10 mouse cellular contexts compared by ENCODE assay signal in the genomic region with DNA sequence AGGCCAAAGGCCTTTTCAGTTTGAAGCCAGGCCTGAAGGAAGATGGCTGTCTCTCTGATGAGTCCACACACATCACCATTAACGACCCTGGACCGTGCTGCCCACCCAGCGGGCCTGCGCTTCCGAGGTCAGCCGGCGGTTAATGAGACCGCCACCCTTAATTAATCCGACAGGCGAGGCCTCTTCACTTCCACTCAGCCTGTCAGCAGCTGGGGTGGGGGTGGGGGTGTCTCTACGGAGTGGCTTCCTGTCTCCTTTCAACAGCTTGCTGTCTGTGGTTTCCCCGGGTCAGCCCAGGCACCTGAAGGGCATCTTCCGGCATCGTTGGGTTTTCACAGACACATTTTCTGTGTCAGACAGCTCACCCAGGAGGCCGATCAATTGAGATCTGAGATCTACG.
DNase-seq lines count a peak whose midpoint lies in the region; ATAC-seq lines count a peak whose summit lies in the region.
"Had no signal": no experiment of that assay in that cellular context is flagged by ENCODE, and none has a peak within 500 bp of the region (broad histone marks: within the 10 kb centered on the region; RNA-seq: fewer than 3 reads in every experiment).

No protein-coding gene starts in this region.

- no peaks in the 10 kb centered on the region for H3K9me3 ChIP-seq in heart, embryonic 16.5 days (replicated peaks; ENCODE audit: control insufficient read depth, low read length)
- no peaks in the 10 kb centered on the region for H3K9me3 ChIP-seq in embryonic facial prominence, embryonic 11.5 days (replicated peaks; ENCODE audit: control insufficient read depth, low read length)
- H3K9me3 ChIP-seq in neural tube, embryonic 12.5 days: no peaks in the 10 kb centered on the region
- H3K9me3 ChIP-seq: liver, embryonic 15.5 days; stomach, embryonic 15.5 days had no signal

- no peak overlapping the region for H3K4me3 ChIP-seq in heart, embryonic 16.5 days (ENCODE audit: low read length)
- no peak overlapping the region for H3K4me3 ChIP-seq in embryonic facial prominence, embryonic 11.5 days (ENCODE audit: low read depth, low read length)
- no peak overlapping the region for H3K4me3 ChIP-seq in neural tube, embryonic 12.5 days
- H3K4me3 ChIP-seq: liver, embryonic 15.5 days; stomach, embryonic 15.5 days had no signal

- H3K9ac ChIP-seq in heart, embryonic 16.5 days (ENCODE audit: low read length): no peak overlapping the region
- H3K9ac ChIP-seq in embryonic facial prominence, embryonic 11.5 days (replicated peaks; ENCODE audit: low read length): no peak overlapping the region
- H3K9ac ChIP-seq in neural tube, embryonic 12.5 days: no peak overlapping the region
- H3K9ac ChIP-seq: liver, embryonic 15.5 days; stomach, embryonic 15.5 days had no signal

- peak overlapping the region; percentile 10; the same call in 1 of the 2 replicates for H3K4me2 ChIP-seq in heart, embryonic 16.5 days (ENCODE audit: low read depth, low read length)
- H3K4me2 ChIP-seq in embryonic facial prominence, embryonic 11.5 days (ENCODE audit: low read depth, low read length): no peak overlapping the region
- no peak overlapping the region; the same call in 1 of the 2 replicates for H3K4me2 ChIP-seq in neural tube, embryonic 12.5 days (replicated peaks)
- H3K4me2 ChIP-seq: liver, embryonic 15.5 days; stomach, embryonic 15.5 days had no signal

- H3K27me3 ChIP-seq in heart, embryonic 16.5 days (ENCODE audit: control insufficient read depth, insufficient read depth, low read length): no peaks in the 10 kb centered on the region
- H3K27me3 ChIP-seq in embryonic facial prominence, embryonic 11.5 days (ENCODE audit: control insufficient read depth, insufficient read depth, low read length): no peaks in the 10 kb centered on the region
- no peaks in the 10 kb centered on the region for H3K27me3 ChIP-seq in neural tube, embryonic 12.5 days (replicated peaks)
- H3K27me3 ChIP-seq: liver, embryonic 15.5 days; stomach, embryonic 15.5 days had no signal

- no peak for DNase-seq in heart, adult 8-10 months (ENCODE audit: low spot score)
- DNase-seq in B cell, adult 2 months: peak; percentile 69 to 71
- DNase-seq in embryonic facial prominence, embryonic 11.5 days (ENCODE audit: low spot score): no peak
- no peak for DNase-seq in gastrocnemius, postnatal 25 days
- DNase-seq in layer of hippocampus, adult 11-12 months (ENCODE audit: low spot score): no peak

- peak overlapping the region; percentile 6 for H3K27ac ChIP-seq in heart, embryonic 16.5 days (ENCODE audit: low read length)
- no peak overlapping the region for H3K27ac ChIP-seq in embryonic facial prominence, embryonic 11.5 days (replicated peaks; ENCODE audit: low read depth, low read length)
- no peak overlapping the region for H3K27ac ChIP-seq in neural tube, embryonic 12.5 days
- H3K27ac ChIP-seq: liver, embryonic 15.5 days; stomach, embryonic 15.5 days had no signal

- 0 out of 2 replicates have a peak, but pooled peaks cover 2% of the 10 kb centered on the region for H3K4me1 ChIP-seq in heart, embryonic 16.5 days (ENCODE audit: control insufficient read depth, insufficient read depth, low read length)
- peaks cover 4% of the 10 kb centered on the region; the same call in 1 of the 2 replicates for H3K4me1 ChIP-seq in embryonic facial prominence, embryonic 11.5 days (ENCODE audit: control insufficient read depth, insufficient read depth, low read length)
- H3K4me1 ChIP-seq in neural tube, embryonic 12.5 days: peaks cover 48% of the 10 kb centered on the region

- 45% methylated on average over 16 of the region's 16 CpGs for WGBS in heart, embryonic 16.5 days
- 25% methylated on average over 16 of the region's 16 CpGs for WGBS in embryonic facial prominence, embryonic 11.5 days
- WGBS in neural tube, embryonic 12.5 days: 28% methylated on average over 16 of the region's 16 CpGs

- peak; percentile 43; the same call in 1 of the 2 replicates for ATAC-seq in heart, embryonic 16.5 days (replicated peaks; ENCODE audit: extremely low read depth, insufficient read depth, low FRiP score)
- ATAC-seq in embryonic facial prominence, embryonic 11.5 days (replicated peaks; ENCODE audit: insufficient number of reproducible peaks, low FRiP score, low TSS enrichment, low read depth): peak; percentile 61; the same call in 1 of the 2 replicates
- peak; percentile 17; the same call in 1 of the 2 replicates for ATAC-seq in neural tube, embryonic 12.5 days (ENCODE audit: low FRiP score, low read depth)
- no peak for ATAC-seq in erythroblast, adult 5-6 weeks (replicated peaks; ENCODE audit: low FRiP score, poor library complexity, severe bottlenecking)

- no peaks in the 10 kb centered on the region for H3K36me3 ChIP-seq in heart, embryonic 16.5 days (ENCODE audit: control insufficient read depth, insufficient read depth)
- H3K36me3 ChIP-seq in embryonic facial prominence, embryonic 11.5 days (replicated peaks; ENCODE audit: control insufficient read depth, insufficient read depth, low read depth, low read length): no peaks in the 10 kb centered on the region
- H3K36me3 ChIP-seq in neural tube, embryonic 12.5 days: no peaks in the 10 kb centered on the region
- H3K36me3 ChIP-seq: liver, embryonic 15.5 days; stomach, embryonic 15.5 days had no signal

Comparison
In these comparisons a context has a peak if more than half of its experiments do, and no peak if none do; other contexts are left out.
1. DNase-seq: peak in B cell, adult 2 months (2 of 2); none in heart, adult 8-10 months (single experiment), embryonic facial prominence, embryonic 11.5 days (single experiment), gastrocnemius, postnatal 25 days (single experiment) and layer of hippocampus, adult 11-12 months (single experiment).